Mouse (Mus musculus): ENCODE data around the gene Srsf3.
"Not testable (repeated sequence)": the region's sequence is repeated elsewhere in the genome, so short reads cannot be mapped to it uniquely, and the experiment has no call there.

Srsf3 gene

DNA sequence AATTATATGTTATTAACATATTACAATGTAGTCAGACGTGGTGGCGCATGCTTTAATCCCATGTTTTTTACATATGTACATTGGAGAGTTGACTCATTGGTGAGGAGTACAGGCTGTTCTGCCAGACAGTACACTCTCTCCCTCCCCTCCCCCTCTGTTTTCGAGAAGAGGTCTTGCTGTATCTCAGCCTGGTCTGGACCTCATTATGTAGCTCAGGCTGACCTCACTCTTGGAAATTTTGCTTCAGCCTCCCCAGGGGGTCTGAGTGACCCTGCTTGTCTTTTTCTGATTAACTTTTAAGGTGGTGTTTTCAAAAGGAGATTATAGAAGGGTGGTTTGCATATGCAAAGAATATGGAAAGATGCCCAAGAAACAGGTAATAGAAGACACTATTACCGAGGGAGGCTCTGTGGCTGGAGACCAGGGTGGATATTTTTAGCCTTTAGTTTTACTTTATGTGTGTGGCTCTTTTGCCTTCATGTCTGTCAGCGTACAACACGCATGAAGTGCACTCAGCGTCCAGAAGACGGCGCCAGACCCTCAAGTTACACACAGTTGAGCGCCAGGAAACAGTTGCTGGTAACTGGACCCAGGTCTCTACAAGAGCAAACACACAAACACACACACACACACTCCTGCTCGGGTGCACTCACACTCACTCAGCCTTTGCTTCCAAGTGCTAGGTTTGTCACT lies 14.0 kb upstream of the Srsf3 start:
- in situ Hi-C loops (cut with MboI, MseI), result no loop called here

GRCm38 (mm10) chr17:29019391-29019790 lies 13.0 kb upstream of the Srsf3 start:
- in situ Hi-C loops (cut with MboI, MseI), result no loop called here

GRCm38 (mm10) chr17:29020444-29020843 lies 12.0 kb upstream of the Srsf3 start:
- in situ Hi-C loops (cut with MboI, MseI), result no loop called here

DNA sequence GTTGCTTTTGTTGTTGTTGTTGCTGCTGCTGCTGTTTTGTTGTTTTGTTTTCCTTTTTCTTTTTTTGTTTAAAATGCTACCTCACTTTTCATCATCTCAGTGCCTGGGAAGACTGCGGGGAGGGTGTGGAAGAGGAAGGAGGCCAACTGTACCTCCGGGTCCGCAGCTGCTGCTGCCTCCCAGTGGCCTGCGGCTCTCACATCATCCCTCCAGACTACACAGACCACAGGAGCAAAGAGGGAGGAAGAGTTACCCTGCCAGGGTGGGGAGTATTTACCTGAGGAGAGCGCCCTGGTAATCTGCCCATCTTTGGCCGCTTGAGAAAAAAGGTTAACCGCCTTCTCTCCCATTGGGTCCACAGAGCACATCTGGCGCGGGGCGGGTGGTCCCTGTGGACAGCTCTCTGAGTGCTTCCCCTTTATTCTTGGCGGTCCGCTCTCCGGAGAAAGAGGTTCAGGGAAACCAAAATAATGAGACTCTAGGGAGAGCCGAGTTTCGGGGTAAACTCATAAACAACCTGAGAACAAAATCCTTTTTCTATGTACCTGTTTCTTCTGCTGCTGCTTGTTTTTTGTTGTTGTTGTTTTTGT lies 10.1 kb upstream of the Srsf3 start:
- in situ Hi-C loops (cut with MboI, MseI), result no loop called here

- in situ Hi-C loops (cut with MboI, MseI), result no loop called here
Observed at GRCm38 (mm10) chr17:29023346-29023745, 9.1 kb upstream of the Srsf3 start.

GRCm38 (mm10) chr17:29024047-29024892 lies 8.2 kb upstream of the Srsf3 start:
- in situ Hi-C loops (cut with MboI, MseI), result no loop called here

DNA sequence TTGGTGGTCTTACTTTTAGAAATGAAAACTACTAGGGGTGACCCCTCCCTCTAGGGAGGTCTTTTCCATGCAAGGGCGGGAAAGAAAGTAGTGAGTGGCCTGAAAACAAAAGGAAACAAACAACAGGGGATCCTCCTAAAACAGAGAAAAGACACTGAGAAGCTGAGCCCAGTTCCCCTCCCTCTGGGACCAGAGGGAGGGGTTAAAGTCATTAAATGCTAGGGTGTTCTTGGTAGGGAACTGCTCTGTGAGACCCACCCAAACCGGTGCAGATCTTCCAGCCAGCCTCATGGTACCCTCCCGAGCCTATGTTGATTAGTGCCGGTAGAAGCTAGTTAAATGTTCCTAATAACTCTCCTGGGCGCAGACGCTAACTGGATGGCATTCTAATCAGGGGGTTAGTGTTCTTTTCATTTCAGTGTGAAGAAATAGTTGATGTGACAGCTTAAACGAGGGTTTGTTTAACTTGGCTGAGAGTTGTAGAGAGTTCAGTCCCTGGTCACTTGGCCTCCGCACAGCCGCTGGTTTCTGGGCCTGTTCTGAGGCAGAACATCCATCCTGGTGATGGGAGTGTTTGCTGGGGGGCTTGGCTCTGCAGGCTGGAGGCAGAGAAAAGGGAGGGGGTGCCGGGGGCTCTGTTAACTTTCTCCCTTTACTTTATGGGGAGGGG lies 7.4 kb upstream of the Srsf3 start:
- in situ Hi-C loops (cut with MboI, MseI), result no loop called here

GRCm38 (mm10) chr17:29026652-29027356 lies 5.6 kb upstream of the Srsf3 start:
- in situ Hi-C loops (cut with MboI, MseI), result no loop called here

DNA sequence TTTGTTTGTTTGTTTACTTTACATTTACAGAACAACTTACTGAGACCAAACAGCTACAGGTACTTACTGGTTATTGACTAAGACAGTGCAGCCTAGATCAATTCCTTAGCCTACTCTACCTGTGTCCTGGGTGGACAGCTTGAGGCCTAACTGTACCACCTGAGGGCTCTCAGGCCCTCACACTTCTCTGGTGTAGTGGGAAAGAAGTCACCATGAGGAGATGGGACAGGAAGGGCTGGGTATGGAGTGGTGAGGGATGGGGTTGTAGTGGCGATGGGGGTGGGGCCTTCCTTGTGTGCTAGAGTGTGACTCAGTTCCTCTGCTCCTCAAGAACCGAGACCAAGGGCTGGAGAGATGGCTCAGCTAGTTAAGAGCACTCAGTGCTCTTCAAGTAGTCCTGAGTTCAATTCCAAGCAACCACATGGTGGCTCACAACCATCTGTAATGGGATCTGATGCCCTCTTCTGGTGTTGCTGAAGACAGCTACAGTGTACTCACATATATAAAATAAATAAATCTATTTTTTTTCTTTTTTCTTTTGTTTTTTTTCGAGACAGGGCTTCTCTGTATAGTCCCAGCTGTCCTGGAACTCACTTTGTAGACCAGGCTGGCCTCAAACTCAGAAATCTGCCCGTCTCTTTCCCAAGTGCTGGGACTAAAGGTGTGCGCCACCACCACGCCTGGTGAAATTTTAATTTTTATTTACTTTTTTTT lies 1.9 kb upstream of the Srsf3 start:
- in situ Hi-C loops (cut with MboI, MseI), result no loop called here

- in situ Hi-C loops (cut with MboI, MseI), result not testable (repeated sequence)
Observed at GRCm38 (mm10) chr17:29031085-29031711, 1.2 kb upstream of the Srsf3 start.

- in situ Hi-C loops (cut with MboI, MseI), result no loop called here
Observed at GRCm38 (mm10) chr17:29031771-29032273, 606 bp upstream of the Srsf3 start.

- in situ Hi-C loops (cut with MboI, MseI), result no loop called here
Observed at GRCm38 (mm10) chr17:29033569-29034061, 1.2 kb downstream of the Srsf3 start.

GRCm38 (mm10) chr17:29034264-29034663 lies 1.8 kb downstream of the Srsf3 start:
- in situ Hi-C loops (cut with MboI, MseI), result no loop called here

- in situ Hi-C loops (cut with MboI, MseI), result no loop called here
Observed at GRCm38 (mm10) chr17:29035506-29035905, 3.1 kb downstream of the Srsf3 start.

GRCm38 (mm10) chr17:29039351-29039750 lies 6.9 kb downstream of the Srsf3 start:
- in situ Hi-C loops (cut with MboI, MseI), result no loop called here

DNA sequence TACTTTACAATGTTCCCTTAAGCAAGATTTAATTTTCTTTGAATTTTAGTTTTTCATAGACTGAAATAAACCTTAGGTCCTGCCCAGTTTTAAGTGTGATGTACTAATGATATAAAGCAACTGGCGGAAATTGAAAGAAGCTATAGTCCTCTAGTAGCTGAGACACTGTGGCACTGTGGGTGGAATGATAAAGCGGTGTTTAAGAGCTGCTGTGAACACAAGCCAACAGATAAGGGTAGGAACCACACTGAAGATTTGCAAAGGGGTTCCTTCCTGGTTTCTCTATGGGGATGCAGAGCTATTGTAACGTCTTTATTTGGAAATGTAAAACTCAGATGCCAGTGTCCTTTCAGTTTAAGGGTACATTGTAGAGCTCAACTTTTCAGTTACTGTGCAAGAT lies 9.2 kb downstream of the Srsf3 start:
- in situ Hi-C loops (cut with MboI, MseI), result not testable (repeated sequence)

DNA sequence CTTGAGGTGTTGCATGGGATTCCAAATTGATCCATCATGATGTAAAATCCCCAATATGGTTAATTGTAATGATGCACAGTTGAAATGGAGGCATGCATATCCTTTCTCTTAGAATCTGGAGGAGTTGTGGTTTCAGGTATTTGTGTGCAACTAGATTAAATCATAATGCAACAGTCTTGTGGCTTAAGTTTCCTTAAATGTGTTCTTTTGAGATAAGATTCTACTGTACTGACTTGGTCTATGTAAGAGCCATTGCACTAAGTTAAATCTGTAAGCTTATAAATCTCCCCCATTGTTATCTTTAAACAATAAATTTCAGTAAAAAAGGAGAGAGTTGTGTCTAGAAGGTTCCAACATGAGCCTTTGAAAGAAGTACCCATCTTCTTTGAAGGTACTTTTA lies 10.1 kb downstream of the Srsf3 start:
- in situ Hi-C loops (cut with MboI, MseI), result no loop called here

DNA sequence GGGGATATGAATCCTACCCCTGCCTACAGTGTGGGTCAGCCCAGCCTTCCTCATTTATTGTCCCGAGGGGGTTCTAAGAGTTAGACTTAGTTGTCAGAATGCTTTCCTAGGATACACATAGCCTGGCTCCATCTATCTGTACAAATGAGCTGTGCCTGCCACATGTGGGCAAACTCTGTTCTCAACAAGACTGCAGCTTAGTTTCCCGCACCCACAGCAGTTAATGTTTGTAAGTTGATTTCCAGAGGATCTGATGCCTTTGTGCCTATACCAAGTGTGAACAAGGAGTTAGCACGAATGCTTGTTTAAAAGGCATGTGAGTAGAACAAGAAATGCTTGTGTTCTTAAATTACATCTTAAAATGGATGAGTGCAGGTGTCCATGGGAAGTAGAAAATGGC lies 11.2 kb downstream of the Srsf3 start:
- in situ Hi-C loops (cut with MboI, MseI), result no loop called here

- in situ Hi-C loops (cut with MboI, MseI), result no loop called here
Observed at GRCm38 (mm10) chr17:29044146-29044924, 11.9 kb downstream of the Srsf3 start.

All from T-helper 2 cell (primary cell).